Mouse (Mus musculus) limb, embryonic 14.5 days (tissue): ENCODE measurements around the gene 3110082J24Rik. TPM values are rescaled to one million over a fixed set of nuclear protein-coding genes. Genes with fewer than 3 reads are reported as not detected.
A peak's percentile ranks its signal among the peaks of the same experiment; 100 is the strongest.

Source experiments
- ATAC-seq: fragments of 200-750 bp; cut with Nextera tagmentation; 2 replicates; pipeline ENCODE4 v1.8.0; 2017; ENCODE audit warnings: low read depth, moderate number of reproducible peaks, moderate TSS enrichment; ENCODE audit not compliant: low FRiP score
- DNase-seq: peaks from one replicate; pipeline ENCODE4 v3.0.0-alpha.2; 2015; ENCODE audit warnings: low spot score
- H3K27ac ChIP-seq: fragments of 300-500 bp; sonication (generic); replicated peaks from 2 replicates; pipeline ENCODE4 v1.5.1; 2014; ENCODE audit warnings: low read depth, mild to moderate bottlenecking, low read length, moderate library complexity, mixed read lengths
- H3K27me3 ChIP-seq: fragments of 300-500 bp; sonication (generic); 2 replicates; pipeline ENCODE4 v1.6.1; 2014; ENCODE audit warnings: low read length, mixed read lengths; ENCODE audit not compliant: control insufficient read depth, insufficient read depth
- H3K36me3 ChIP-seq: fragments of 300-500 bp; sonication (generic); 2 replicates; pipeline ENCODE4 v1.6.1; 2014; ENCODE audit warnings: mild to moderate bottlenecking, low read length, moderate library complexity, mixed read lengths; ENCODE audit not compliant: control insufficient read depth, insufficient read depth
- H3K4me1 ChIP-seq: fragments of 300-500 bp; sonication (generic); 2 replicates; pipeline ENCODE4 v1.6.1; 2014; ENCODE audit warnings: antibody characterized with exemption, low read length, mixed read lengths; ENCODE audit not compliant: control insufficient read depth, insufficient read depth
- H3K4me2 ChIP-seq: fragments of 300-500 bp; sonication (generic); replicated peaks from 2 replicates; pipeline ENCODE4 v1.6.1; 2014; ENCODE audit warnings: low read depth, mild to moderate bottlenecking, low read length, moderate library complexity; ENCODE audit not compliant: severe bottlenecking
- H3K4me3 ChIP-seq: fragments of 300-500 bp; sonication (generic); replicated peaks from 2 replicates; pipeline ENCODE4 v1.5.1; 2014; ENCODE audit warnings: low read length
- H3K9ac ChIP-seq: fragments of 300-500 bp; sonication (generic); 2 replicates; pipeline ENCODE4 v1.6.1; 2014; ENCODE audit warnings: mild to moderate bottlenecking, low read depth, low read length, moderate library complexity; ENCODE audit not compliant: severe bottlenecking
- H3K9me3 ChIP-seq: fragments of 300-500 bp; sonication (generic); 2 replicates; pipeline ENCODE4 v1.6.1; 2016; ENCODE audit warnings: low read length; ENCODE audit not compliant: control insufficient read depth
- POLR2A ChIP-seq: fragments of 200-500 bp; IDR thresholded peaks from 2 replicates; pipeline ENCODE4 v1.8.0; 2012; ENCODE audit warnings: inconsistent platforms, mild to moderate bottlenecking, moderate library complexity, borderline replicate concordance; ENCODE audit not compliant: insufficient read depth, insufficient read length; ENCODE audit errors: extremely low read depth
- WGBS: fragments of 180-500 bp; shearing (Covaris S2); extraction: QIAGEN DNeasy Blood & Tissue Kit; methylation state at CpG from one replicate; pipeline ENCODE4 v1.1.7; 2014; 5-methylcytosine and 5-hydroxymethylcytosine counted together
- polyA plus RNA-seq, 2 experiments: library from polyadenylated mRNA; depleted of rRNA in 1 of 2; stranded (reverse) in 1 of 2; unstranded in 1 of 2; fragments of >200 nt; fragmentation: Nextera tagmentation in 1 of 2; extraction: Ambion mirVana in 1 of 2; gene quantifications; 2 replicates each; pipeline versions ENCODE4 v1.2.1 to v1.2.3; 2012 to 2014

Gene 3110082J24Rik
- polyA plus RNA-seq, 2 experiments, result not detected

DNA sequence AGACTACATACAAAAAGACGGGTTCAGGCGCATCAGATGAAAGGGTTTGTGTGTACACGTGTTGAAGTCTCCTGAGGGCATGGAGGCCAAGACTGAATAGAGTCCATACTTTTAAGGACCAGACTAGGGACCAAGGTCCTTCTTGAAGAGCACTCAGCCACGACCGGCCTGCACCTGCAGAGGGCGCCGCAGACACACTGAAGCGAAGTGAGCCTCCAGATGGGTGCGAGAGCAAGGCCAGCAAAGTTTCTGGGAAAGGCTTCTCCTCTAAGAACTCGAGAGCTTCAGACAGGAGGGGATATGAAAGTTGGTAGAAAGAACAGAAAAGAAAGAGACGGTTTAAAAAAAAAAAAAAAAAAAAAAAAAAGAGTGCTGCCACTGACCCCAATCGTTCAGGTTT lies 1.5 kb downstream of the 3110082J24Rik start:
- Histone ChIP-seq H3K4me1 (peaks cover 6% of the 10 kb centered on the region; the same call in 1 of the 2 replicates), H3K27me3 (peaks cover 52% of the 10 kb centered on the region), H3K9ac (no peak overlapping the region), H3K27ac (no peak overlapping the region), H3K9me3 (no peaks in the 10 kb centered on the region; the same call in 1 of the 2 replicates), H3K36me3 (no peaks in the 10 kb centered on the region), H3K4me2 (peak overlapping the region; percentile 94), H3K4me3 (peak overlapping the region; percentile 52)
- TF ChIP-seq POLR2A, result no peak
- DNase-seq, result peak; percentile 50
- 5% methylated on average over 12 of the region's 12 CpGs for WGBS
- ATAC-seq, result no peak

- Histone ChIP-seq H3K4me3 (no peak overlapping the region), H3K27ac (no peak overlapping the region), H3K27me3 (peaks cover 43% of the 10 kb centered on the region), H3K4me2 (no peak overlapping the region), H3K4me1 (peaks cover 6% of the 10 kb centered on the region; the same call in 1 of the 2 replicates), H3K9ac (no peak overlapping the region), H3K9me3 (no peaks in the 10 kb centered on the region; the same call in 1 of the 2 replicates), H3K36me3 (no peaks in the 10 kb centered on the region)
- WGBS, result 73% methylated on average over 3 of the region's 3 CpGs
- ATAC-seq (no peak), DNase-seq (no peak)
- TF ChIP-seq POLR2A, result no peak
Measured at GRCm38 (mm10) chr5:30103340-30103739, 2.5 kb downstream of the 3110082J24Rik start.

GRCm38 (mm10) chr5:30098260-30098659 lies 7.6 kb downstream of the 3110082J24Rik start:
- Histone ChIP-seq H3K9ac (no peak overlapping the region), H3K27ac (no peak overlapping the region), H3K36me3 (no peaks in the 10 kb centered on the region), H3K4me2 (no peak overlapping the region), H3K4me3 (no peak overlapping the region), H3K4me1 (no peaks in the 10 kb centered on the region), H3K27me3 (peaks cover 3% of the 10 kb centered on the region), H3K9me3 (no peaks in the 10 kb centered on the region; the same call in 1 of the 2 replicates)
- DNase-seq, result no peak
- WGBS, result 100% methylated on average over 1 of the region's 1 CpGs
- ATAC-seq, result no peak
- no peak for TF ChIP-seq POLR2A

GRCm38 (mm10) chr5:30095731-30096130 lies 10.2 kb downstream of the 3110082J24Rik start:
- Histone ChIP-seq H3K27ac (no peak overlapping the region), H3K4me2 (no peak overlapping the region), H3K36me3 (no peaks in the 10 kb centered on the region), H3K4me1 (no peaks in the 10 kb centered on the region), H3K9me3 (no peaks in the 10 kb centered on the region; the same call in 1 of the 2 replicates), H3K27me3 (no peaks in the 10 kb centered on the region), H3K4me3 (no peak overlapping the region), H3K9ac (no peak overlapping the region)
- ATAC-seq, result no peak
- 56% methylated on average over 6 of the region's 6 CpGs for WGBS
- DNase-seq, result no peak
- TF ChIP-seq POLR2A, result no peak

GRCm38 (mm10) chr5:30094399-30094798 lies 11.5 kb downstream of the 3110082J24Rik start:
- Histone ChIP-seq H3K9ac (no peak overlapping the region), H3K4me2 (no peak overlapping the region), H3K4me1 (no peaks in the 10 kb centered on the region), H3K4me3 (no peak overlapping the region), H3K9me3 (no peaks in the 10 kb centered on the region), H3K27ac (no peak overlapping the region), H3K36me3 (no peaks in the 10 kb centered on the region), H3K27me3 (no peaks in the 10 kb centered on the region)
- 45% methylated on average over 2 of the region's 2 CpGs for WGBS
- TF ChIP-seq POLR2A, result no peak
- ATAC-seq (no peak), DNase-seq (no peak)

DNA sequence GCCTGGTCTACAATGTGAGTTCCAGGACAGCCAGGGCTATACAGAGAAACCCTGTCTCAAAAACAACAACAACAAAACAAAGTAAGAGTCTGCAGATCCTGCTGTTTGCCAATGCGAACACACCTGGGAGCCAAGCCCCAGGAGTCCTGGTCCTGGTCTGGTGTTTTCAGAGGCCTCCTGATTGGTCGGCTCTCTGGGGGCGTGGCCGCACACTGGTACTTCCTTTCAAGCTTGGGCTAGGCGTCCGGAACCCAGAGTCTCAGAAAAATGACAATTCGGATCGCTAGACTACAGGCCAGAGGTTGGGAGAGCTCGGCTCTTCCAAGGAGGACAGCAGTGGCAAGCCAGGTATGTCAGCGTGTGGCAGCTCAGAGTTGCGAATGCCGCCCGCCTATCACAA lies 13.2 kb downstream of the 3110082J24Rik start:
- Histone ChIP-seq H3K4me2 (no peak overlapping the region), H3K4me1 (no peaks in the 10 kb centered on the region), H3K27me3 (no peaks in the 10 kb centered on the region), H3K9ac (no peak overlapping the region), H3K4me3 (no peak overlapping the region), H3K9me3 (no peaks in the 10 kb centered on the region), H3K27ac (no peak overlapping the region), H3K36me3 (no peaks in the 10 kb centered on the region)
- WGBS, result 54% methylated on average over 13 of the region's 13 CpGs
- ATAC-seq (no peak), DNase-seq (no peak)
- no peak for TF ChIP-seq POLR2A
